Mouse (Mus musculus): ENCODE data around the gene Ppp1r14a. TPM values are rescaled to one million over a fixed set of nuclear protein-coding genes. Genes with fewer than 3 reads are reported as not detected.

The Ppp1r14a gene
- polyA plus RNA-seq, 1 experiment from 2014 or later = 16.5 TPM

- H3K9me3 ChIP-seq = no peaks in the 10 kb centered on the region
- peak overlapping the region; percentile 88; the same call in 1 of the 2 replicates for H3K9ac ChIP-seq
- WGBS = 14% methylated on average over 7 of the region's 7 CpGs
- H3K36me3 ChIP-seq (replicated peaks) = peaks cover 19% of the 10 kb centered on the region
- peak overlapping the region; percentile 94 for H3K4me2 ChIP-seq
- H3K4me1 ChIP-seq = peaks cover 65% of the 10 kb centered on the region
- no peaks in the 10 kb centered on the region for H3K27me3 ChIP-seq
- peak overlapping the region; percentile 90 for H3K27ac ChIP-seq
- H3K4me3 ChIP-seq (replicated peaks) = peak overlapping the region; percentile 77
- ATAC-seq (ENCODE audit: low FRiP score) = no peak
Measured at GRCm38 (mm10) chr7:29306619-29307018, 17.5 kb downstream of the Ppp1r14a start.

GRCm38 (mm10) chr7:29307350-29308104, 18.4 kb downstream of the Ppp1r14a start:
- Histone ChIP-seq H3K27ac (peak overlapping the region; percentile 90), H3K27me3 (no peaks in the 10 kb centered on the region), H3K36me3 (replicated peaks) (peaks cover 28% of the 10 kb centered on the region), H3K9me3 (no peaks in the 10 kb centered on the region), H3K9ac (peak overlapping the region; percentile 78), H3K4me2 (peak overlapping the region; percentile 94), H3K4me1 (peaks cover 70% of the 10 kb centered on the region), H3K4me3 (replicated peaks) (peak overlapping the region; percentile 77)
- 1% methylated on average over 42 of the region's 42 CpGs for WGBS
- peak; percentile 74 for ATAC-seq (ENCODE audit: low FRiP score)

GRCm38 (mm10) chr7:29309221-29309721, 20.2 kb downstream of the Ppp1r14a start:
- under 1% methylated on average over 36 of the region's 36 CpGs for WGBS
- no peaks in the 10 kb centered on the region for H3K27me3 ChIP-seq

GRCm38 (mm10) chr7:29309749-29310148, 20.6 kb downstream of the Ppp1r14a start:
- Histone ChIP-seq H3K36me3 (replicated peaks) (peaks cover 43% of the 10 kb centered on the region), H3K27ac (peak overlapping the region; percentile 70; the same call in 1 of the 2 replicates), H3K4me3 (replicated peaks) (peak overlapping the region; percentile 77), H3K4me2 (peak overlapping the region; percentile 94), H3K27me3 (no peaks in the 10 kb centered on the region), H3K9me3 (no peaks in the 10 kb centered on the region), H3K9ac (peak overlapping the region; percentile 78), H3K4me1 (peaks cover 86% of the 10 kb centered on the region)
- no peak for ATAC-seq (ENCODE audit: low FRiP score)
- 10% methylated on average over 5 of the region's 5 CpGs for WGBS

More at GRCm38 (mm10) chr7:29309221-29309721, 20.2 kb downstream of the Ppp1r14a start:
- peaks cover 39% of the 10 kb centered on the region for H3K36me3 ChIP-seq (replicated peaks)
- peak overlapping the region; percentile 77 for H3K4me3 ChIP-seq (replicated peaks)
- no peak for ATAC-seq (ENCODE audit: low FRiP score)
- H3K27ac ChIP-seq = peak overlapping the region; percentile 70
- peak overlapping the region; percentile 78 for H3K9ac ChIP-seq
- H3K9me3 ChIP-seq = no peaks in the 10 kb centered on the region
- peak overlapping the region; percentile 94 for H3K4me2 ChIP-seq
- peaks cover 86% of the 10 kb centered on the region for H3K4me1 ChIP-seq

- 22% methylated on average over 9 of the region's 9 CpGs for WGBS
- Histone ChIP-seq H3K27ac (peak overlapping the region; percentile 61), H3K36me3 (replicated peaks) (peaks cover 58% of the 10 kb centered on the region), H3K9me3 (no peaks in the 10 kb centered on the region), H3K9ac (0 out of 2 replicates have a peak overlapping the region, but pooled peaks have one; percentile 21), H3K4me3 (replicated peaks) (no peak overlapping the region), H3K27me3 (no peaks in the 10 kb centered on the region), H3K4me1 (peaks cover 88% of the 10 kb centered on the region), H3K4me2 (peak overlapping the region; percentile 29)
- ATAC-seq (ENCODE audit: low FRiP score) = no peak
Measured at GRCm38 (mm10) chr7:29313051-29313450, 23.9 kb downstream of the Ppp1r14a start.

GRCm38 (mm10) chr7:29313572-29314261, 24.6 kb downstream of the Ppp1r14a start:
- H3K36me3 ChIP-seq (replicated peaks) = peaks cover 58% of the 10 kb centered on the region
- no peak for ATAC-seq (ENCODE audit: low FRiP score)
- peak overlapping the region; percentile 21; the same call in 1 of the 2 replicates for H3K9ac ChIP-seq
- peak overlapping the region; percentile 6; the same call in 1 of the 2 replicates for H3K4me2 ChIP-seq
- 50% methylated on average over 9 of the region's 9 CpGs for WGBS
- H3K9me3 ChIP-seq = no peaks in the 10 kb centered on the region
- peak overlapping the region; percentile 96 for H3K27ac ChIP-seq
- H3K27me3 ChIP-seq = no peaks in the 10 kb centered on the region
- H3K4me1 ChIP-seq = peaks cover 88% of the 10 kb centered on the region
- H3K4me3 ChIP-seq (replicated peaks) = no peak overlapping the region

GRCm38 (mm10) chr7:29314844-29315628, 25.9 kb downstream of the Ppp1r14a start:
- peak overlapping the region; percentile 27 for H3K4me2 ChIP-seq
- H3K27me3 ChIP-seq = no peaks in the 10 kb centered on the region
- no peaks in the 10 kb centered on the region for H3K9me3 ChIP-seq
- no peak overlapping the region for H3K4me3 ChIP-seq (replicated peaks)
- peak overlapping the region; percentile 96 for H3K27ac ChIP-seq
- 0 out of 2 replicates have a peak overlapping the region, but pooled peaks have one; percentile 29 for H3K9ac ChIP-seq
- peaks cover 53% of the 10 kb centered on the region for H3K36me3 ChIP-seq (replicated peaks)
- no peak for ATAC-seq (ENCODE audit: low FRiP score)
- H3K4me1 ChIP-seq = peaks cover 88% of the 10 kb centered on the region
- 54% methylated on average over 13 of the region's 13 CpGs for WGBS

GRCm38 (mm10) chr7:29316137-29316734, 27.1 kb downstream of the Ppp1r14a start:
- Histone ChIP-seq H3K9me3 (no peaks in the 10 kb centered on the region), H3K4me1 (peaks cover 90% of the 10 kb centered on the region), H3K27me3 (no peaks in the 10 kb centered on the region), H3K27ac (peak overlapping the region; percentile 96), H3K4me2 (peak overlapping the region; percentile 21; the same call in 1 of the 2 replicates), H3K36me3 (replicated peaks) (peaks cover 43% of the 10 kb centered on the region), H3K4me3 (replicated peaks) (no peak overlapping the region), H3K9ac (peak overlapping the region; percentile 22; the same call in 1 of the 2 replicates)
- no peak for ATAC-seq (ENCODE audit: low FRiP score)
- 56% methylated on average over 16 of the region's 17 CpGs for WGBS

- no peaks in the 10 kb centered on the region for H3K27me3 ChIP-seq
- ATAC-seq (ENCODE audit: low FRiP score) = peak; percentile 43
- 0 out of 2 replicates have a peak overlapping the region, but pooled peaks have one; percentile 54 for H3K9ac ChIP-seq
- H3K27ac ChIP-seq = peak overlapping the region; percentile 96
- 2% methylated on average over 10 of the region's 10 CpGs for WGBS
- peaks cover 36% of the 10 kb centered on the region for H3K36me3 ChIP-seq (replicated peaks)
- no peaks in the 10 kb centered on the region for H3K9me3 ChIP-seq
- H3K4me3 ChIP-seq (replicated peaks) = no peak overlapping the region
- peak overlapping the region; percentile 50 for H3K4me2 ChIP-seq
- H3K4me1 ChIP-seq = peaks cover 98% of the 10 kb centered on the region
Measured at GRCm38 (mm10) chr7:29316976-29317375, 27.9 kb downstream of the Ppp1r14a start.

- no peaks in the 10 kb centered on the region for H3K27me3 ChIP-seq
- H3K4me1 ChIP-seq = peaks cover 94% of the 10 kb centered on the region
- H3K9me3 ChIP-seq = no peaks in the 10 kb centered on the region
- peak overlapping the region; percentile 54 for H3K9ac ChIP-seq
- peak; percentile 81 for ATAC-seq (ENCODE audit: low FRiP score)
- peak overlapping the region; percentile 50 for H3K4me2 ChIP-seq
- 0% methylated on average over 2 of the region's 2 CpGs for WGBS
- H3K36me3 ChIP-seq (replicated peaks) = peaks cover 30% of the 10 kb centered on the region
- peak overlapping the region; percentile 14; the same call in 1 of the 2 replicates for H3K4me3 ChIP-seq (replicated peaks)
- H3K27ac ChIP-seq = peak overlapping the region; percentile 96
Measured at GRCm38 (mm10) chr7:29317558-29317957, 28.4 kb downstream of the Ppp1r14a start.
